Mouse (Mus musculus) urinary bladder, adult 2 months (tissue): ENCODE data around the gene Map4. TPM values are rescaled to one million over a fixed set of nuclear protein-coding genes. Genes with fewer than 3 reads are reported as not detected.
"Not testable (repeated sequence)": the region's sequence is repeated elsewhere in the genome, so short reads cannot be mapped to it uniquely, and the experiment has no call there.

ENCODE experiments used
- DNase-seq: peaks from one replicate; pipeline ENCODE4 v3.0.0; 2022; ENCODE audit warnings: low spot score
- polyA plus RNA-seq: library from polyadenylated mRNA; depleted of rRNA; stranded (reverse); fragments of >200 nt; gene quantifications from 2 replicates; pipeline ENCODE4 v1.2.3, GENCODE M21; 2012

The Map4 gene
- polyA plus RNA-seq, 1 experiment, result 84.3 TPM

- DNase-seq, result no peak
Measured at GRCm38 (mm10) chr9:110064641-110065040, 133.4 kb downstream of the Map4 start.

DNA sequence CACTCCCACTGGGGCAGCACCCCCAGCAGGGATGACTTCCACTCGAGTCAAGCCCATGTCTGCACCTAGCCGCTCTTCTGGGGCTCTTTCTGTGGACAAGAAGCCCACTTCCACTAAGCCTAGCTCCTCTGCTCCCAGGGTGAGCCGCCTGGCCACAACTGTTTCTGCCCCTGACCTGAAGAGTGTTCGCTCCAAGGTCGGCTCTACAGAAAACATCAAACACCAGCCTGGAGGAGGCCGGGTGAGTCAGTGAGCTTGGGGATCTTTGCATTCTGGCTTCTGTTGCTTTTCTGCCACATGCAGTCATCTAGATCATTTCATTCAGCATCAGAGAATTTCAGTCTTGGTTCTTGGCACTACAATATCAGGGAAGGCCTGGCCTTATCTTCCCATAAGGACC, 137.5 kb downstream of the Map4 start:
- DNase-seq, result no peak

- no peak for DNase-seq
Measured at GRCm38 (mm10) chr9:110070358-110070757, 139.1 kb downstream of the Map4 start.

DNA sequence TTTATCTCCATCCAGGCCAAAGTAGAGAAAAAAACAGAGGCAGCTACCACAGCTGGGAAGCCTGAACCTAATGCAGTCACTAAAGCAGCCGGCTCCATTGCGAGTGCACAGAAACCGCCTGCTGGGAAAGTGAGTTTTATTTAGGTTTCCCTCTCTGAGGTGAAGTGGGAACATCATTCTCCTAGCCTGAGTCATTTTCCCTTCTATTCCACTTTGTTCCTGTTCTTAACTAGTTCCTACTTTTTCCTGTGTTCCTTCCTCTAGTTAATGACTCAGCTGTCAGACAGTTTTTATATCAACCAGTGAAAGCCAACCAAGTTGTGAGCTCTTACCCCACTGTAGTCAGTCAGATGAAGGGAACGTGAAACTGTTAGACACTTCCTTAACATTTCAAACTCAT, 139.8 kb downstream of the Map4 start:
- no peak for DNase-seq

GRCm38 (mm10) chr9:110071843-110072242, 140.6 kb downstream of the Map4 start:
- DNase-seq, result no peak

DNA sequence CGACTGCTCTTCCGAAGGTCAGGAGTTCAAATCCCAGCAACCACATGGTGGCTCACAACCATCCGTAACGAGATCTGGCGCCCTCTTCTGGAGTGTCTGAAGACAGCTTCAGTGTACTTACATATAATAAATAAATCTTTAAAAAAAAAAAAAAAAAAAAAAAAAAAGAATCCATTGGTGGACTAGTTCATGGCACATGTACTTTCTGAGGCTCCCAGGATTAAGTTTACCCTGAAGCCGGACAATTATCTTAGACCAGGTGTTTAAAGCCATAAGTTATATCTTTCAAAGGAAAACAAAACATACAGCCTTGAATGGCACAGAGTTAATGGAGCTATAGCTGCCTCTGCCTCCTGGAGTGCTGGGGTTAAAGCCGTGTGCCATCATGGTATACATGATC, 145.2 kb downstream of the Map4 start:
- DNase-seq, result not testable (repeated sequence)

- no peak for DNase-seq
Measured at GRCm38 (mm10) chr9:110081066-110081465, 149.8 kb downstream of the Map4 start.

- DNase-seq, result no peak
Measured at GRCm38 (mm10) chr9:110084201-110084964, 153.1 kb downstream of the Map4 start.

DNA sequence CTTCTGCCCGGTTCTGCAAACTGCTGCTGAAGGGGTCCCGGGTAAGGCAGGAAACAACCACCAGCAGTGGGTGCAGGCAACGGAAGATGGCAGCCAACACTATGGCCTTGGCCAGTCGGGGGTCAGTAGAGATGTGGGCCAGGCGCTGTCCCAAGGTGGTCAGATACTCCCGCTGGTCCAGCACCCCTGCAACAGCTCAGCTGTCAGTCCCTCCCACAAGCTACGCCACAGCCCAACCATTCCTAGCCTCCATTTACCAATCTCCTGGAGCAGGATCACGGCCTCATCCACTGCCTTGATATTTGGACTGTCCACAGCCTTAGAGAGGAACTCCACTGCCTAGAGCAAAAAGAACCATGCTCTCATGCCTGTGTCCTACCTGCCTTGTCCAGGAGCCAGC, 154.4 kb downstream of the Map4 start:
- no peak for DNase-seq

DNA sequence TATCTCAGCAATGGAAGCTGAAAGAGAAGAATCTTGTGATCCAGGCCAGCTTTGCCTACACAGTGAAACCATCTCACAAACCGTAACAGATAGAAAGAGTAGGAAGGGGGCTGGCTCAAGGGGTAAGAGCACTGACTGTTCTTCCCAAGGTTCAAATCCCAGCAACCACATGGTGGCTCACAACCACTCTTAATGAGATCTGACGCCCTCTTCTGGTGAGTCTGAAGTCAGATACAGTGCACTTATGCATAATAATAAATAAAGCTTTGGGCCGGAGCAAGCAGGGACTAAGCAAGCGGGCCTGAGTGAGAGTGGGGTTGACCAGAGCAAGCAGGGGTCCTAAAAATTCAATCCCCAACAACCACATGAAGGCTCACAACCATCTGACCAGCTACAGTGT, 162.0 kb downstream of the Map4 start:
- no peak for DNase-seq

- no peak for DNase-seq
Measured at GRCm38 (mm10) chr9:110094761-110095160, 163.5 kb downstream of the Map4 start.

GRCm38 (mm10) chr9:110097791-110098190, 166.5 kb downstream of the Map4 start:
- DNase-seq, result no peak

DNA sequence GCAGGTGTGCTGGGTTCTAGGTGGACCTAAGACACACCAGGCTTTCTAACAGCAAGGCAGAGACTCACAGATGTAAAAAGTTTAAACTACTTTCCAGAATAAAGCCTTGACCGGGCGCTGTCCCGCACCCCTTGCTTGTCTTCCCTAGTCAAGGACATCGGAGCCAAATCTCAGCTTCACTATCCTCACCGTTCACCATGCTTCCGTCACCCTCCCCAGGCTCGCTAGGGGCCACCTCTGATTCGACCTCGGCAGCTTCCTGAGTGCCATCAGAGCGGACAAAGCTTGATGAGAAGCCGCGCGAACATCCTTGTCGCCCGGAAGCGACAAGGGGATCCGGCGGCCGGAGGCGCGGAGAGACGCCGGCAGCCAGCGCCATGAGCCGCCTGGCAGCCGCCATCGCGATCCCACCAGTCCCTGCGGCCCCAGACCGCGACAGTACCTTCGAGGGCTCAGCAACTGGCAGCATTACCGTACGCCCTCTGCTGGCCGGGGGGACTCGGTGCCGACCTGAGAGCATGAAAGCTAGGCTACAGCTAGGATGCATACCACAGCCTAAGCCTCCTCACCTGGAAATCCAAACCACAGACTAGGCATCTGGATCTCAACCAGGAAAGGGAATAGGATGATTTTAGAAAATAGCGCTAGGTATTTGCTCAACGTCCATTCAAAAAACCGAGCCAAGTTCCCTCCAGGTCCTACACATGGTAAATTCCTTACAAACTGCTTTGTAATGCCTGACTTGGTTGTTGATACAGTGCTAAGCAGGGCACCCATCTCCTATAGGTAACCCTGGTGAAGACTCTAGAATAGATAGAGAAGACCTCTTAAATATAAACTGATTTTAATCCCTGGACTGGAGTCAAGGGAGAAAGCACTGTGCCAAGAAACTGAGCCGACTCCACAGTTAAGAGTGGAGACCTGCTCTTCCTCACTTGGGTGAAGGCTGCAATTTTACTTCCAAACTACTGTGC, 169.7 kb downstream of the Map4 start:
- peak; percentile 90 for DNase-seq

GRCm38 (mm10) chr9:110116353-110116976, 185.2 kb downstream of the Map4 start:
- no peak for DNase-seq

- DNase-seq, result peak; percentile 91
Measured at GRCm38 (mm10) chr9:110116977-110117778, 185.9 kb downstream of the Map4 start, which contains the start of gene Smarcc1. Gene Smarcc1, plus strand, starts transcription at chr9:110117708.

- DNase-seq, result no peak
Measured at GRCm38 (mm10) chr9:110117779-110118139, 186.5 kb downstream of the Map4 start, which contains the start of gene Dhx30. Gene Dhx30, minus strand, starts transcription at chr9:110117830.

DNA sequence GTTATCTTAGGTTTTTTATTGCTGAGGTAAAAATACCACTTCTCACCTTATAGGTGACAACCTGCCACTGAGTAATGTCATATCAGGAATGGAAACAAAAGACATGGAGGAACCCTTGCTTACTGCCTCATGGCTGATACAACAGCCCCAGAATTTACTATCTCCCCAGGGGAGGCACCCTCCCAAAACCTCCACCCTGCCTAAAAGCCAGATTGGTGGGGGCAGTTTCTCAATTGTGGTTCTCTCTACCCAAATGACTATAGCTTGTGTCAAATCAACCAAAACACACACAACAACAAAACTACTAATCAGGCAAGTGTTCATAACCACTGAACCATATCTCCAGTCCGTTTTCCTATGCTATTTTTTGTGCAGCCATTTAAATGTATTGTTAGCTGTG, 187.0 kb downstream of the Map4 start:
- no peak for DNase-seq

DNA sequence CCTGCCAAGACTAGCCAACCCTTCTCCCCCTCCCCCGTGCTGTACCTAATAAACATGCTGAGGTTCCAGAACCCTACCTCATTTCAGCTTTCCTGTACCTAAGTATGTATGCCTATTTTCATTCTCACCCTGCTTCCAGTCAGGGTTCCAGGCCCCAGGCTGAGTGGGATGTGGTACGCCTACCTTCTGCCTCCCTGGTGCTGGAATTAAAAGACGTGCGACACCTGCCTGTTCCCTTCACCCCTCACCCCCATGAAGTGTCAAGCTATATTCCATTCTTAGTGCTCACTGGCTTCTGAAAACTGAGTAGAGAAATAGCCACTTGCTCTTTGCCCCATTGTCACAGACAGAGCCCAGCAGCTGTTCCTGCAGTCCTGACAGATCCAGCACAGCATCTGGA, 190.2 kb downstream of the Map4 start:
- no peak for DNase-seq

GRCm38 (mm10) chr9:110123322-110123721, 192.1 kb downstream of the Map4 start:
- no peak for DNase-seq

DNA sequence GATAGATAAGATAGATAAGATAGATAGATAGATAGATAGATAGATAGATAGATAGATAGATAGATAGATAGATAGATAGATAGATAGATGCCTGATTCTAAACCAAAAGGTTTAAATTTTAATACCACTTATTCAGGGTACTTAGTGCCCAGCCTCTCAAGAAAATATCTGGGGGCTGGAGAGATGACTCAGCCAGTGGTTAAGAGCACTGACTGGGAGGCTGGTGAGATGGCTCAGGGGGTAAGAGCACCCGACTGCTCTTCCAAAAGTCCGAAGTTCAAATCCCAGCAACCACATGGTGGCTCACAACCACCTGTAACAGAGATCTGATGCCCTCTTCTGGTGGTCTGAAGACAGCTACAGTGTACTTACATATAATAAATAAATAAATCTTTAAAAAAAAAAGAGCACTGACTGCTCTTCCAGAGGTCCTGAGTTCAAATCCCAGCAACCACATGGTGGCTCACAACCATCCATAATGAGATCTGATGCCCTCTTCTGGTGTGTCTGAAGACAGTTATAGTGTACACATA, 192.8 kb downstream of the Map4 start:
- DNase-seq, result not testable (repeated sequence)

- no peak for DNase-seq
Measured at GRCm38 (mm10) chr9:110130896-110131524, 199.8 kb downstream of the Map4 start.
